Mouse (Mus musculus): ENCODE data around the gene Olfr1016. TPM values are rescaled to one million over a fixed set of nuclear protein-coding genes. Genes with fewer than 3 reads are reported as not detected.

Gene Olfr1016
- total RNA-seq (2021) = not detected
- long read RNA-seq, experiment 1 = 0 reads
- long read RNA-seq, experiment 2 = 0 reads

GRCm38 (mm10) chr2:85802444-85802843, at the start of gene Olfr1016:
Gene Olfr1016, minus strand, starts transcription at chr2:85802544.
- no peak for DNase-seq (ENCODE audit: low spot score)

GRCm38 (mm10) chr2:85846730-85847129, 44.4 kb upstream of the Olfr1016 start, which contains the start of gene Olfr1020:
Gene Olfr1020, plus strand, starts transcription at chr2:85847030.
- no peak for DNase-seq (ENCODE audit: low spot score)

GRCm38 (mm10) chr2:85845383-85845782, 43.0 kb upstream of the Olfr1016 start, which contains the start of gene Olfr1019:
Gene Olfr1019, minus strand, starts transcription at chr2:85845483.
- DNase-seq (ENCODE audit: low spot score) = no peak

GRCm38 (mm10) chr2:85818179-85818578, 15.8 kb upstream of the Olfr1016 start, which contains the start of gene Olfr1018:
Gene Olfr1018, plus strand, starts transcription at chr2:85818479.
- DNase-seq (ENCODE audit: low spot score) = no peak

- DNase-seq (ENCODE audit: low spot score) = no peak
These were observed 2.2 kb upstream of the Olfr1016 start for GRCm38 (mm10) chr2:85804501-85804900.

- no peak for DNase-seq (ENCODE audit: low spot score)
These were observed 10.0 kb downstream of the Olfr1016 start for GRCm38 (mm10) chr2:85792331-85792730.

GRCm38 (mm10) chr2:85781717-85782116, 20.6 kb downstream of the Olfr1016 start, which contains the start of gene Olfr1015:
Gene Olfr1015, plus strand, starts transcription at chr2:85782017.
- no peak for DNase-seq (ENCODE audit: low spot score)

GRCm38 (mm10) chr2:85772413-85772812, 29.9 kb downstream of the Olfr1016 start, which contains the start of gene Olfr1014:
Gene Olfr1014, plus strand, starts transcription at chr2:85772713.
- DNase-seq (ENCODE audit: low spot score) = no peak

GRCm38 (mm10) chr2:85766798-85767197, 35.5 kb downstream of the Olfr1016 start, which contains the start of gene Olfr1013:
Gene Olfr1013, plus strand, starts transcription at chr2:85767098.
- no peak for DNase-seq (ENCODE audit: low spot score)

- DNase-seq (ENCODE audit: low spot score) = no peak
These were observed 39.7 kb downstream of the Olfr1016 start, which contains the start of gene Olfr1012 for GRCm38 (mm10) chr2:85762666-85763065. Gene Olfr1012, minus strand, starts transcription at chr2:85762766.

- no peak for DNase-seq (ENCODE audit: low spot score)
These were observed 48.5 kb downstream of the Olfr1016 start for GRCm38 (mm10) chr2:85753822-85754221.

Other genes starting within 250 kb of the Olfr1016 start
- not detected for gene Olfr996, start 223.3 kb downstream of the Olfr1016 start, total RNA-seq (2021)
- gene Olfr998, start 213.6 kb downstream of the Olfr1016 start, total RNA-seq (2021) = not detected
- not detected for gene Olfr1000, start 190.6 kb downstream of the Olfr1016 start, total RNA-seq (2021)
- gene Olfr1002, start 151.8 kb downstream of the Olfr1016 start, total RNA-seq (2021) = not detected
- gene Olfr154, start 138.1 kb downstream of the Olfr1016 start, total RNA-seq (2021) = not detected
- gene Olfr1006, start 123.8 kb downstream of the Olfr1016 start, total RNA-seq (2021) = not detected
- not detected for gene Olfr1008, start 113.1 kb downstream of the Olfr1016 start, total RNA-seq (2021)
- gene Olfr1009, start 87.1 kb downstream of the Olfr1016 start, total RNA-seq (2021) = not detected
- not detected for gene Olfr1012, start 39.8 kb downstream of the Olfr1016 start, total RNA-seq (2021)
- not detected for gene Olfr1013, start 35.4 kb downstream of the Olfr1016 start, total RNA-seq (2021)
- gene Olfr1014, start 29.8 kb downstream of the Olfr1016 start, total RNA-seq (2021) = not detected
- not detected for gene Olfr1015, start 20.5 kb downstream of the Olfr1016 start, total RNA-seq (2021)
- gene Olfr1018, start 15.9 kb upstream of the Olfr1016 start, total RNA-seq (2021) = not detected
- not detected for gene Olfr1019, start 42.9 kb upstream of the Olfr1016 start, total RNA-seq (2021)
- not detected for gene Olfr1020, start 44.5 kb upstream of the Olfr1016 start, total RNA-seq (2021)
- gene Olfr1022, start 66.0 kb upstream of the Olfr1016 start, total RNA-seq (2021) = not detected
- gene Olfr1023, start 83.1 kb upstream of the Olfr1016 start, total RNA-seq (2021) = not detected
- not detected for gene Olfr1024, start 102.5 kb upstream of the Olfr1016 start, total RNA-seq (2021)
- gene Olfr1025-ps1, start 112.6 kb upstream of the Olfr1016 start, total RNA-seq (2021) = not detected
- not detected for gene Olfr1026, start 119.0 kb upstream of the Olfr1016 start, total RNA-seq (2021)
- not detected for gene Olfr1028, start 147.9 kb upstream of the Olfr1016 start, total RNA-seq (2021)
- not detected for gene Olfr1029, start 171.4 kb upstream of the Olfr1016 start, total RNA-seq (2021)
- not detected for gene Olfr1030, start 176.7 kb upstream of the Olfr1016 start, total RNA-seq (2021)
- not detected for gene Olfr1031, start 187.8 kb upstream of the Olfr1016 start, total RNA-seq (2021)
- gene Olfr1032, start 203.0 kb upstream of the Olfr1016 start, total RNA-seq (2021) = not detected
- gene Olfr1033, start 218.1 kb upstream of the Olfr1016 start, total RNA-seq (2021) = under 1 TPM in 1 of 2 experiments, not detected in 1; 1.00 TPM
- gene Olfr1034, start 243.3 kb upstream of the Olfr1016 start, total RNA-seq (2021) = not detected